Mouse (Mus musculus) MN1 (cell line): ENCODE measurements around the gene Slc35g1.

Experiments
- DNase-seq: peaks from one replicate; pipeline ENCODE4 v3.0.0-alpha.2; 2016; ENCODE audit warnings: low spot score

Gene Slc35g1

GRCm38 (mm10) chr19:38396633-38396970, 822 bp downstream of the Slc35g1 start:
- no peak for DNase-seq

DNA sequence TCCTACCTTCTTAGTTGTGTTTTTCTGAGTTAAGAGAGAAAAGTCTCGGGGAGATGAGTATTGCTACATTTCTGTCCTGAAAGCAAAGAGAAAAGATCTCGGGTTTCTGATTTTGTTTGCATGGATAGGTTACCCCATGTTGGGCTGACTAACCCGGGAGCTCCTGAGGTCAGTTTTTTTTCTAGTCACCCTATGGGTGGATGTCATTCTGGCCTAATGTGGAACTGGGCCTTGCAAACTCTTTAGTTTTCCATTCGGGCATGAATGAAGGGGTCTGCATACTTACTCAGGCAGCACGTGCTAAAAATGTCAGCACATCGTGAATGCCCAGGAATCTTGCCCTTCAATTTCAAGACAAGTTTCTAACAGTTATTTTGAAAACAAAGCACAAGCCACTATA, 1.2 kb downstream of the Slc35g1 start:
- DNase-seq: no peak

DNA sequence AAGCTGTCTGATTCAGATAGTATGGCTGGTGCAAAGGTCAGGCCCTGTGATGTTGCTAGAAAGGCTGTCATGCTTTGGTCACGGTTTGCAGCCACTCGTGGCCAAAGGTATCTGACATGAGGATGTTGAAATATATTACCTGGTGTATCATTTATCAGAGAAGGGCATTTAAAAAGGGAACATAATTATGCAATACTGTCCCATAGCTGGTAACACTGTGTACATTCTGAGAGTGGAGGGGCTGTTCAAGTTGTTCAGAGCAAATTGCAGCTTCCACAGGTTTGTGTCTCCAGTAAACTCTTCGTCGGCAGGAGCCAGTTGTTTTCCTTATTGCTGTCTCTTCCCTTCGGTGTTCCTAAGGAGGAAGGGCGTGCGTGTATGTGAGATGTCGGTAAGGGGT, 3.2 kb downstream of the Slc35g1 start:
- DNase-seq: no peak

DNA sequence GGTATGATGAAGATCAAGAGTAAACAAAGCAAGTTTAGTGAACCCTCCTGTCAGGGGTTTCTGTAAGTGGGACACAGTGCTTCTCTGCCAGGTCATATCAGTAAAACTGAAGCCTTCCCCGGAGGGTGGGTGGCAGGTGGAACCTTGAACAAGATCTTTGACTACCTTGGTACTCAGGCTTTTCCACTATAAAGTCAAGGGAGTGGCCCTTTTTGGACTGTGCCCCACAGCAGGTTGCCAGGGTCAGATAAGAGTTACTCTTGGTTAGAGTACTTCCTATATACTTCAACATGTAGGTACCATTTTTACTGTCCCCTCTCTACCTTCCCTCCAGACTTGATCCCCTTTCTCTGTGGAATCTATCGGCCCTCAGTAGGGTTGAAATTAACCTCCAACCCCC, 5.1 kb downstream of the Slc35g1 start:
- DNase-seq: no peak

GRCm38 (mm10) chr19:38401416-38401815, 5.6 kb downstream of the Slc35g1 start:
- no peak for DNase-seq

DNA sequence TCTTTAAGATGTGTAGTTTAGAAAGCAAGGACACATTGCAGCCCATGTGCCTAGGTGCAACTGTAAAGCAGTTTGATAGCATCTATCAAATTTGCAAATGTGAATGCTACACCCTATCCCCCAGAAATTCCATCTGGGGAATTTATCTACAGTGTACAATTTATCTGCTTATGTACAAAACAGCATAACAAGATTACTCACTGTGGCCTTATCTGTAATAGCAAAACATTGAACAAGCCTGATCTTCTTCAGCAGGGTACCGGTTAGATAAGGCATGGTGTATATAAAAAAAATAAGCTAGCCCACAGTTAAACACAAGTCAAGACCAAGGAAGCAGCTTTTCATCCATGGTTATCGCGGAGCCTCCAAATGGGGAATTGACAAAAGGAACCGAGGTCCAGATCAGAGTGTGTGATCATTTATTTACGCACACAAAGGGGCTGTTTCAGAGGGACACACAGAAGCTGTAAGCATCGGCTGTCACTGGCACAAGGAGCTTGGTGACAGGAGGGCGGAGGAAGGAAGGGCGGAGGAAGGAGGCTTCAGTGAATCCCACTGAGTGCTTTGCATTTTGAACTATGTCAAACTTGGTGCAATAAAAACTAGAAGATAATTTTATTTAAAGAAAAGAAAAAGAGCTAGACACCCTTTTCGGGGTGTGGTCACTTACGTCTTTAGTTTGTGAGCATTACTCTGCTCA, 14.7 kb downstream of the Slc35g1 start:
- DNase-seq: no peak

DNA sequence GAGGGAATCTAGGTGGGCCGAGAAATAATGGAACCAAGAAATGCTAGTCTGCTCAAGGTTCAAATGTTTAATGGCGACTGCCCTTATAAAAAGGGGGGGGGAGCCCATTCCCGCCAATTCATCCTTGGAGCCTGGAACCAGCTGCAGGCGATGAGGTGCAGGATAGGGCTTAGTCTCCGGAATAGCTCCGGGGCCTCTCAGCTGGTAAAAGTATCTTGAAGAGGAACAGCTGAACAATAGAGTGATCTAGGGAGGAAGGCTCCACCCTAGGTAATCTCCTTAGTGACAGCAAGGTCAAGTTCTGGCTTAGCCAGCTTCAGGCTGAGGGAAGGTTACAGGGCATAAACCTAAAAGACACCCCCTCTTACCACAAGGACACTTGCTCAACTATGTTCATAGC, 18.1 kb downstream of the Slc35g1 start:
- DNase-seq: no peak

GRCm38 (mm10) chr19:38418819-38419423, 23.1 kb downstream of the Slc35g1 start:
- DNase-seq: no peak

GRCm38 (mm10) chr19:38420751-38421295, 25.0 kb downstream of the Slc35g1 start:
- no peak for DNase-seq

DNA sequence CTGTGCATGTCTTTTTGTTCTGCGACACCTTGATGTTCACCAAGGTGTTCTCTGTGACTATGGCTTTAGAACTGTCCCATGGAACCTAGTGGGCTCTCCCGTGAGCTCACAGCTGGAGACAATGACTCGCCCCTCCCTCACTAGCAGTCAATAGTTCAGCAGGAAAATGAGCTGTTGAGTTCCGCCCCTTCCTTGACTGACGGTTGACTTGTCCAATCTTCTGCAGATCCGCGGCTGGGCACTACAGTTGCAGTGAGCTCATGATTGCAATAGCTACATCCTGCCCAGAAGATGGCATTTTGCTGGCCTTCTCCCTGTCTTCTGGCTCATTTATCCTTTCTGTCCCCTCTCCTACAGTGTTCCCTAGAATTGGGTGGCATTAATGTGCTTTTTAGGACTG, 25.7 kb downstream of the Slc35g1 start:
- DNase-seq: no peak

- DNase-seq: no peak
These were observed 27.1 kb downstream of the Slc35g1 start for GRCm38 (mm10) chr19:38422926-38423325.

- no peak for DNase-seq
These were observed 28.1 kb downstream of the Slc35g1 start for GRCm38 (mm10) chr19:38423884-38424283.

GRCm38 (mm10) chr19:38424581-38424980, 28.8 kb downstream of the Slc35g1 start:
- DNase-seq: no peak

DNA sequence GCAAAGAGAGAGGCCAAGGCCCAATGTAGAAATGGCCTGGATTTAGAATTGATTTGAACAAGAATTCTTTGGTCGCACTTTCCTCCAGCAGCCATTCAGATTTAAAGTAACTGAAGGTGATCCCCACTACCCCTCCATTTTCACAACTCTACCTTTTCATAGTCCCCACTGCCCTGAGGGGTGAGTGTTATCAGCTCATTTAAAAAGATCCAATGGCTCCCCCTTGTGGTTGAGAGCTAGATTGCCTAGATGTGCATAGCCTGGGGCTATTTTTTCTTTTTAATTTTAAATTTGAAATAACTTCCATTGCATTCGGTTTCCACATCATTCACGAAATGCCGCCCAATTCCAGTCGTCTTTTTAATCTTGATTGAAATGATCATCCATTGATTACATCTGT, 33.5 kb downstream of the Slc35g1 start:
- peak; percentile 46 for DNase-seq

GRCm38 (mm10) chr19:38430475-38430874, 34.7 kb downstream of the Slc35g1 start:
- DNase-seq: no peak

GRCm38 (mm10) chr19:38431326-38431725, 35.5 kb downstream of the Slc35g1 start:
- no peak for DNase-seq

DNA sequence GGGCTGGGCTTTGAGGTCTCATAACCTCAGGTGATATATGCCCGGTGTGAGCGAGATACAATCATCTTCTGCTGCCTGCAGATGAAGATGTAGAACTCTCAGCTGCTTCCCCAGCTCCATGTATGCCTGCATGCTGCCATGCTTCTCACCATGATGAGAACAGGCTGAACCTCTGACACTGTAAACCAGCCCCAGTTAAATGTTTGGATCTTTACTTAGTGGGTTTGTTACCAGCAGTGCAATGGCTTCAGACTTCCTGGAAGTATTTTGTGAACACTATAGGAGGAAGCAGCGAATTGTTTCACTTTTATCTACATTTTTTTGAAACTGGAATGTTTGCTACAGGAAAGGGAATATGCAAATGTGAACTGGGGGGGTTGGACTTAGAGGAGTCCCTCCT, 36.2 kb downstream of the Slc35g1 start:
- DNase-seq: no peak

- no peak for DNase-seq
These were observed 37.6 kb downstream of the Slc35g1 start for GRCm38 (mm10) chr19:38433381-38433780.

DNA sequence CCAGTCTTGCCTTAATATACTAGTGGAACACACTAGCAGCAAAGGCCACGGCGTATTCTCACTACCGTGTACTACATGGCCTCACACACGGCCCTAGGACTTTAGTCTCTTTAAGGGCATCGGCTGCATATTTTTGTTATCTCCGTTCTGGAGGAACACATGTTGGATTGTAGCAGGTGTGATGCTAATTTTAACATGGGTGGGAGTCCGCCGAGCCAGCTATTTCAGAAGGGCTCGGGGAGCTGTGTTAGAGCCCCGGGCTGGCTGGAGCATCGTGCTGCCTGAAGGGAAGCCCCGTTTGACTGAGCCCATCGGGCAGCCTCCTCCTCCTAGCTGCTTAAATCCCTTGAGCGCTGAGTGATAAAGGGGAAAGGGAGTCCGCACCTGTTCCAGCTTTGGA, 39.4 kb downstream of the Slc35g1 start:
- DNase-seq: no peak

DNA sequence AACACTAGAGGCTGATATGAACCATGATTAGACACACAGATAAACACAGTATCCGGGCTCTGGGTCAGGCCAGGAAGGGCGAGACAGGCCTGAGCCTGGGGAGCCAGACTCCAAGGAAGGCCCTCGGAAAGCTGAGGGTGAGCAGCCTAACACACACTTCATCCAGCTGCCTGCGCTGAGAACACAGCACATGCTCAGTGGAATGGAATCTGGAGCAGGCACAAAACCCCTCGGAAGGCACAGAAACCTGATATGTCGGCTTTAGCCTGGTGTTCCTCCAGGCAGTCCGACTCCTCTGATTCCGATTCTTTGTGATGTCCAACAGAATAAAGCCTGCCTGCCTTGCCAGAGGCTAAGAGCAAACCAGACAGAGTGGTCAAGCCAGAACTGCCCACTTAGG, 46.1 kb downstream of the Slc35g1 start:
- no peak for DNase-seq

DNA sequence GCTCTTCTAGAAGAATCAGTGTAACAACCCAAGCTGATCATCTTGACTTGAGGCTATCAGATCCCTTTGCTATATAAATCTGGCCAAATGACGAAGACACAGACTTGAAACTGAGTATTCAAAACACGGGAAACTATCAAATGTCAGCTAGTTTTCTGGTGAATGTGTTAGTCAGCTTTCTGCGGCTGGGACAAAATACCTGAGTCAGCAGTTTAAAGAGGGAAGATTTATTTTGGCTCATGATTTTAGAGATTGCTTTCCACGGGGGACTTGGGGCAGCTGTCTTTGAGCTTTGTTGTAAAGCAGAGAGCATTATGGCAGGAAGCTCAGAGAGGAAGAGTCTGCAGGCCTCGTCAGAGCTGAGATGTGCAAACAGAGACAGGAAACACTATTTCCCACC, 50.0 kb downstream of the Slc35g1 start:
- DNase-seq: no peak
